Mouse (Mus musculus) hematopoietic stem cell, adult 5-6 weeks (primary cell): ENCODE results near the gene Rgp1. TPM values are rescaled to one million over a fixed set of nuclear protein-coding genes. Genes with fewer than 3 reads are reported as not detected.
"Not testable (repeated sequence)": the region's sequence is repeated elsewhere in the genome, so short reads cannot be mapped to it uniquely, and the experiment has no call there.

Experiments used
- ATAC-seq, 2 experiments: fragments of 125-278 bp in 1 of 2; replicated peaks in 1 of 2; 2 replicates each; pipeline ENCODE4 v1.8.0; 2016 to 2017; ENCODE audit warnings: inconsistent platforms in 2 of 2, mild to moderate bottlenecking in 2 of 2, moderate number of reproducible peaks in 2 of 2, low read depth in 1 of 2, moderate TSS enrichment in 1 of 2; ENCODE audit not compliant: low FRiP score in 2 of 2, poor library complexity in 2 of 2, severe bottlenecking in 2 of 2, insufficient read depth in 1 of 2, low TSS enrichment in 1 of 2
- total RNA-seq: library from RNA; stranded (forward); fragments of 172-1452, 232-1000 nt; gene quantifications from 2 replicates; pipeline ENCODE4 v1.2.3, GENCODE M21; 2017

Gene Rgp1
- total RNA-seq, 1 experiment from 2014 or later, result 13.6 TPM

DNA sequence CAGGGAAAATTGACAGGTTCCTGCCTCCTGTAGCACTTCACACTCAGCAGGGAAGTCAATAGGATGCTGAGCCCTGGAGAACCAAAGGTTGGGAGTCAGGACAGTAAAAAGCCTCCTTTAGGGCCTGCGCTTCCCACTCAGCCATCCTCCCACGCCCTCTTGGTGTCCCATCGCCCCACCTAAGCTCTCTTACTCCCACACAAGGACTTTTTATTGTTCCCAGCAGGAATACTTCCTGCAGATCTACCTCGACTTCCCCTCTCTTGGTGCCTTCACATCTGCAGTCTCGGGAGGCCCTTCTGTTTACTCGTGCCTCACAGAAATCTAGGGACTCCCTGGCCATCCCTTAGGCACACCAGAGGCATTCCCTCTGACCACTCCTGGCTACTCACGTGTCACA, 4.9 kb downstream of the Rgp1 start:
- ATAC-seq, result no peak

GRCm38 (mm10) chr4:43584444-43585416, 6.2 kb downstream of the Rgp1 start, which contains the start of gene Msmp:
TSS of gene Msmp (minus strand) at chr4:43584494.
- ATAC-seq, result no peak

DNA sequence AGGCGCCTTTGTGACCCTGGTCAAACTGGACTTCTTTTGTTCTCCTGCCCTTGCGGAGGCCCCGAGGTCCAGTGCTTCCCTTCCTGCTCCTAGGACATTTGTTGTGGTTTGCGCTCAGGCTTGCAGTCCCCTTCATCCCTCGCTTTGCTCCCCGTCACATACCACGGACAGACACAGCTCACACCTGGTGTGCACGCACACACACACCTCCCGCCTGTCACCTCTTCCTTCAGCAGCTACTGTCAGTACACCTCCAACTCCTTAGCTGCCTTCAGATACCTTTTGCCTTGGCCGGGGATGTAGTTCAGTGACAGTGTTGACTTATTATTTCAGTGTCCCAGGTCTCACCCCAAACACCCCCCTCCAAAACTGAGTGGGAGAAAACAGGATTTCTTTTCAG, 7.2 kb downstream of the Rgp1 start:
- ATAC-seq, result no peak

- ATAC-seq, result 0 out of 4 replicates have a peak, but pooled peaks have one; percentile 2 to 20
Measured at GRCm38 (mm10) chr4:43586411-43586810, 7.9 kb downstream of the Rgp1 start.

- peak in 1 of 2 experiments; percentile 43; a peak in 2 of 4 replicates for ATAC-seq
Measured at GRCm38 (mm10) chr4:43587681-43588080, 9.2 kb downstream of the Rgp1 start.

GRCm38 (mm10) chr4:43591543-43591942, 13.0 kb downstream of the Rgp1 start:
- ATAC-seq, result peak in 1 of 2 experiments; percentile 40; a peak in 1 of 4 replicates

DNA sequence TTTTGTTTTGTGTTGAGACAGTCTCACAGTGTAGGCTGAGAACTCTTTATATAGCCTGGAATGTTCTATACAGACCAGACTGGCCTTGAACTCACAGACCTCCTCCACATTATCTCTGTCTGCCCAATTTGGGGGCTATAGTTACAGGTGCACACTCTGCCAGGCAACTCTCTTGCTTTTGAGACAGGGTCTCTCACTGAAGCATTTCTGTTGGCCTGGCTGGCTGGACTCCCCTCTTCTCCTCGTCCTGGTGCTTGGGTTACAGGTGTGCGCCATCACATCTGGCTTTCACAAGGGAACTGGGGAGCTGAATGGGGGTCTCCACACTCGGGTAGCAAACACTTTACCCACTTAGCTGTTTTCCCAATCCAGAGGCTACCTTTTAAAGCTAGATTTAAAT, 13.4 kb downstream of the Rgp1 start:
- no peak for ATAC-seq

DNA sequence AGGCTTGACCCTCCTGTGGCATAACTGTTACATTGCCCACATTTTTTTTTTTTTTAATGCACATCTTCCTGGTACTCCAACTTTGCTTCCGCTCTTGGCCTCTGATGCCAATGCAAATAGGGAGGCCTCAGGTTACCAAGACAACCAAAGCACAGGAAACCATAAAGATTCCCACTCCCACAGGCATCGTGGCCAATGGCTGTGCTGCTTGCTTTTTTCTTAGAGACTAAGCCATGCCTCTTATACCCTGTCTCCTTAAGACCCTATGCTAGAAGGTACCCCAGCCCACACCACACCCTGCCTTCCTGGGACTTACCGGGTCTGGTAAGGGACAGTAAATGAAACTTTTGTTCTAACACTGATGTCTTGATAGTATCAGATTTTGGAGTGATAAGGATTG, 14.9 kb downstream of the Rgp1 start:
- ATAC-seq, result peak; percentile 44 to 56; a peak in 2 of 4 replicates

GRCm38 (mm10) chr4:43596597-43596996, 18.1 kb downstream of the Rgp1 start:
- ATAC-seq, result not testable (repeated sequence)

GRCm38 (mm10) chr4:43598200-43598599, 19.7 kb downstream of the Rgp1 start:
- no peak; a peak in 1 of 4 replicates for ATAC-seq

- no peak for ATAC-seq
Measured at GRCm38 (mm10) chr4:43598650-43599380, 20.3 kb downstream of the Rgp1 start.

- ATAC-seq, result no peak
Measured at GRCm38 (mm10) chr4:43600195-43600934, 21.9 kb downstream of the Rgp1 start.

GRCm38 (mm10) chr4:43604099-43604498, 25.6 kb downstream of the Rgp1 start:
- ATAC-seq, result no peak

DNA sequence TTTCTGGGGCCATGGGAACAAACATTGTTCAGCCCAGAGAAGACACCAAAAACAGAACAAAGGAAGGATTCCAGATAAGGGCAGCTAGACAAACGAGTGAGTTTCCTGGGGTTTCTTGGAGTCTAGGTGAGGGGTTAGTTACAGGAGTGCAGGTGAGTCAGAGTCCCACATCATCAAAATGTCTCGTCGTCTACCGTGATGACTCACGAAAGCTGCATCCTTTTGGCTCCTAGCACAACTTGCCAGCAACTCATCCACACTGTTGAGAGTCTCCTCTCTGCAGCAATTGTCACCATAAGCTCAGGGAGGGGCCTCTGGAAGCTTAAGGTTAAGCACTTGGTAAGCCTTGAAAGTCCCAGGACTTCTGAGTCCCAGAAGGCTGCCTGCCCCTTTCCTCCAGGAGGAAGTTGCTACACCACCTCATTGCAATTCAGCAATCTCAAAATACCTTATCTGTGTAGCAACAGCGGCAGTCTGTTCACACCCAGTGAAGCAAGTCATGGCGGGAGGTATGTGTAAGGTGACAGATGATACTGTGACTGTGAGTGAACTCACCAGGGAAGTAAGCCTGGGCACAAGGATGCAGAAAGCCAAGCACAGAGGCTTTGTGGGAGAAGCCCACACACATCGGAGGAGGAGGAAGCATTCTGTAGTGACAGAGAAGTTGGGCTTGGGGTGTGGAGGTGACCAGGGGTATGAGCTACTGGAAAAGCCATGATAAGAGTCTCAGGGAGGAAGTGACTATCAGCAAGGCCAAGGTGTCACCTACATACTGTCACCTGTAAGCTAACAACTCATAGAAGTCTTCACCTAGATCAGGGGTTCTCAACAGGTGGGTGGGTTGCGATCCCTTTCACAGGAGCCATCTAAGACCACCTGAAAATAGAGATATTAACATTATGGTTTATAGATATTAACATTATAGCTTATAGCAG, 26.5 kb downstream of the Rgp1 start:
- peak; percentile 42 to 86 for ATAC-seq

- peak; percentile 7 to 32; a peak in 1 of 4 replicates for ATAC-seq
Measured at GRCm38 (mm10) chr4:43612534-43612933, 34.0 kb downstream of the Rgp1 start.

DNA sequence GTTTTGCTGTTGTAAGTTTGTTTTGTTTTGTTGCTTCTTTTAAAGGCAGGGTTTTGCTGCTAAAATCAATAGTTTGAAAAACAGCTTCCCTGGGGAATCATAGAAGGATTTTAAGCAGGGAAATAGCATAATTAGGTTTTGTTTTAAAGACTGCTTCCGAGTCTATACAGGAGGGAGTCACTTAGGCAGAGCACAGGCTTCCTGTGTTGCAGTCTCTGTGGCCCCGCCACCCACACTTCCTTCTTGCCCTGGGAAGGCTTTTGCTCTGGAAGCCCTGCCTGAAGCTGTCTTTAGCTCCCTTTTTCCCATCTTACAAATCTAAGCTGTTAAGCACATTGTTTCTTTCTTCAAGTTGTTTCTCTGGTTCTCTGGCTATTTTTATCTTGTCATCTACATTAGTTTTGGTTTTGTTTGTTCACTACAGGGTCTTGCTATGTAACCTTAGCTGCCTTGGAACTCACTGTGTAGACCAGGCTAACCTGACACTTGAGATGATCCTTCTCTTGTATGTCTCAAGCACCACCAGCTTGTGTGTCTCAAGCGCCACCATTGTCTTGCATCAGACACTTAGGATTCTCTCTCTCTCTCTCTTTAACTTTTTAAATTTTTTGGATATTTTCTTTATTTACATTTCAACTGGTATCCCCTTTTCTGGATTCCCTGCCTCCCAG, 34.7 kb downstream of the Rgp1 start:
- ATAC-seq, result peak; percentile 69 to 81; a peak in 3 of 4 replicates
